Mouse (Mus musculus): ENCODE data around the gene Shpk.

Shpk gene

DNA sequence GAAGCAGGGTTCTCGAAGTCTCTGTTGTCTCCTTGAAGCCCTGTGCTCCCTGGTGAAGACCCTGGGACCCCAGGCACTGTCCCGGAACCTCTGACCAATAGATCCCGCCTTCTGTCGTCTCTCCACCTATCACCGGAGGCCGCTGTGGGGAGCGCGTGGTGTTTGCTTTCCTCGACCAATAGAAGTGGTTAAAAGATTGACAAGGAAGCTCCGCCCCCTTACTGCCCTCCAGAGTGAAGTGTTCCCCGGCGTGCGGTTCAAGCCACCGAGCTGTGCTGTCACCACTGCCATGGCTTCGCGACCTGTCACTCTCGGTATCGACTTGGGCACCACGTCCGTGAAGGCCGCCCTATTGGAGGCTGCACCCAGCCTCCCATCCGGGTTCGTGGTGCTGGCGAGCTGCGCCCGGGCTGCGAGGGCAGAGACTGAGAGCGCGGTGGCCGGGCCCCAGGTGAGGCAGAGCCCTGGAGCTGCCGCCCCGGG, at the start of gene Shpk:
Gene Shpk (plus strand): TSS at position 231 of the 483 bp plus-strand sequence.
- ATAC-seq (ENCODE audit: low TSS enrichment): peak; percentile 98

DNA sequence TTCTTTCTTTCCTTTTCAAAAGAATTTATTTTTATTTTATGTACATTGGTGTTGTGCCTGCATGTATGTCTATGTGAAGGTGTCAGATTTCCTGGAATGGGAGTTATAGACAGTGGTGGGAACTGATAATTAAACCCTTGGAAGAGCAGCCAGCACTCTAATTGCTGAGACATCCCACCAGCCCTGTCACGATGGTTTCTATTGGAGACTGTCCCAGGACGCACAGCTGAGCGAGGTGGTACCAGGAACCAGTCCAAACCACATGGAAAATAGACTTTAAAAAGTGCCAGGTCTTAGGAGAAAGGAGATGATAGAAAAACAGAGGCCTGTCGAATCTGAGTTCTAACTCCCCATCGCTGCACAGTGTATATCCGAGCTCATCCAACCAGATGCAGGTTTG, 44.2 kb upstream of the Shpk start:
- ATAC-seq (ENCODE audit: low TSS enrichment): peak; percentile 55; the same call in 1 of the 2 replicates

DNA sequence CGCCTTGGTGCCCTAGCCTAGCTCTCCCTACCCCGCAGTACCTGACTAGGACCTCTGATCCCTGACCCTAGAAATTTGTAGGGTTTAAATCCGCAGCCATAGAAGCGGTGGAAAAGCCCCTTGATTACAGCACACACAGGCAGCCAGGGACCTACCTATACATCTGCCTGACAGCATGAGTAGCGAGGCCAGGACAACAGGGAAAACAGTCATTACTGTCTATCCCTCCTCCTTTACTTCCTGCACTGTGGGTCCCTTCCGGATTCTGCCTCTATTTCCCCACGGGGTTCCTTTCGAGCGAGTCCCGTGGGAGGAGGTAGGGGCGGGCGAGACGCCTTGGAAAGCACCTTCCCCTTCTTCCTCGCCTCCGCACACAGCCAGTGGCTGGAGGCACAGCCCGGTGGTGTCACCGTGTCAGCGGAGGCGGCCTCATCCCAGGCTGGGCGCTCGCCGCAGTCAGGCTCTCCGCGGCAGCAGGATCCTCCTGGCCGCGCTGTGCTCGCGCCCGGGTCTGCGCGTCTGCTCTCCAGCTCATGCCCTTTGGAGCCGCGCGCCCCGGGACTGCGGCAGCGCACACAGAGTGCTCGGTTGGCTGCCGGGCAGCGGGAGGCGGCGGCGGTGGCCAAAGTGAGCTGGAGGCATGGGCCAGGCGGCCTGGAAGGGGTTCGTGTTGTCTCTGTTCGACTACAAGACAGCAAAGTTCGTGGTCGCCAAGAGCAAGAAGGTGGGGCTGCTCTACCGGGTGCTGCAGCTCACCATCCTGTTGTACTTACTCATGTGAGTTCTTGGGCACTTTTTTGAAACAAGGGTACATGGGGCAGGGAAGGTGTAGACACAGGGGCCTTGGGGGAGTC, 39.1 kb upstream of the Shpk start, which contains the start of gene P2rx5:
Gene P2rx5 (plus strand): TSS at position 465 of the 854 bp plus-strand sequence.
- peak; percentile 77 for ATAC-seq (ENCODE audit: low TSS enrichment)

DNA sequence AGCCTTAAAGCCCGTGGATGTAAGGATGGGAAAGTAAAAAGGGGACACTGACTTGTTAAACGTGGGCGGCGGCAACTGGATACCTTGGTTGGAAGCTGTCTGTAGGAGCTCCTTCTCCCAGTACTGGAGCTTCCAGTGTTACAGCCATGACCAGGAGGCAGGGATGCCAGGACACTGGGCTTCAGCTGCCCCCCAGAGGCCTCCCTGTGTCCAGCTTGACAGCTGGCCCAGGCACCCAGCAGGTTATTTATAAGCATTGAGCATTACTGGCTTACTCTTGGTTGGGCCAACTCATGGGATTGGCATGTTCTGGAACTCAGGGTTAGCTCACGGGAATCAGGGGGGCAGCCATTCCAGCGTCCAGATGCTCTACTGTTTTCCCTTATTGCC, 38.5 kb upstream of the Shpk start:
- no peak for ATAC-seq (ENCODE audit: low TSS enrichment)

DNA sequence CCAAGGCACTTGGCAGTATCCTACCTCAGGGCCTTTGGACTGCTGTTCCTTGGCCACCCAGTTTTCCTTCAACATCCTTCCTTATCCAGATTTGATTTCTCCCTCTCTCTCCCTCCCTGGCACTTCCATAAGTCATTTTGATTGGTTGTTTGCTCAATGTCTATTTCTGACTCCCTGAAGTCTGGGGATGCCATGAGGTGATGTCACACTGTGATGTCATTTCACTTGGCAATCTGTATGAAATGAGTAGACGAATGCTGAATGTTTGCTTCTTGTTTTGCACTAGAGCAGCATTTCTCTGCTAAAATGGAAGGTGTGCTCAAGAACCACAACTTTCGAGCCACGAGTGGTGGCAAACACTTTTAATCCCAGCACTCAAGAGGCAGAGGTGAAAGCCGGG, 37.6 kb upstream of the Shpk start:
- ATAC-seq (ENCODE audit: low TSS enrichment): no peak

DNA sequence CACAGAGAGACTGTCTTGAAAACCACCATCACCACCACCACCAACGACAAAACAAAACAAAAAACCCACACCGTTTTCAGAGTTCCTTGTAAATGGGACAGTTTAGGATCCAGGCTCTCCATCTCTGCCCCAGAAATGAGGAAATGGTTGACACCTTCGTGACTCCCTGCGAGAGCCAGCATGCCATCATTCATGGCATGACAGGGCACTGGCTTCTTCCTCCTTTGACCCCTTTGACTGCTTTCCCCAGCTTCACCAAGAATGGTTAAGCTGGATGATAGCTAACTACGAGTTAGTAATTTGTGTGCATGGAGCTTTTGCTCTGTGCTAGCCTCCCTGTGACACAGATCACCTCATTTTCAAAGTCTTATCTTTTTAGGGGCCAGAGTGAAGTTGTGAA, 37.0 kb upstream of the Shpk start:
- no peak for ATAC-seq (ENCODE audit: low TSS enrichment)

DNA sequence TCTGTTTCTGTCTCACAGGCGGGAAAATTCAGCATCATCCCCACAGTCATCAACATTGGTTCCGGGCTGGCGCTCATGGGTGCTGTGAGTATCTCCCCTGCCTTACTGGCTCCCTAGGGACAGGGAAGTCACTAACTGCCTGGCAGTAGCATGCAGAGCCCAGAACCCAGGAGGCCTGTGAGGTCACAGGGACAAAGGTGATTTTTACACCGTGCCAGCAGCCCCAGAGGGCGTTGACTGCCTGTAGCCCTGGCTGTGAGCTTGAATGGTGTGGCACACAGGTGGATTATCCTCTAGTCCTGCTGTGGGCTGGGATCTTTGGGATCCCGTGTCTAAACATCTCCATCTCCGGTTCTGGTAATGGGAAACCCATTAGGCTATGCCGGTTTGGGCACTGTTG, 31.2 kb upstream of the Shpk start:
- ATAC-seq (ENCODE audit: low TSS enrichment): no peak

DNA sequence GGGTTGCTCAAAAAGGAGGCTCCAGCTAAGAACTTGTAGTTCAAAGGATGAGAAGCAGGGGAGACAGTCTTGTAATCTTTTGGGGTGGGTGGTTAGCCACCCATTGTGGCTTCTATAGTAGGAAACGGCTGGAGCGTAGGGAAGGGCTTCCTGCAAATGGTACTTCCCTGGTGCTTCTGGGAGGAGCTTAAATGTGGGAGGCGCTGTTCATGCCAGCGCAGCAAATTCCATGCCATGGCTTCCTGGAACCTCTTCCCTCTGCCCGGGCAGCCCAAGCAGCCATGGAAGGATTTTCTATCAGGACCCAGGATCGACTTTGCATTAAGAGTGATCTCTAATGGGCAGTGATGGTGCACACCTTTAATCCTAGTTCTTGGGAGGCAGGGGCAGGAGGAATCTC, 30.7 kb upstream of the Shpk start:
- ATAC-seq (ENCODE audit: low TSS enrichment): no peak

DNA sequence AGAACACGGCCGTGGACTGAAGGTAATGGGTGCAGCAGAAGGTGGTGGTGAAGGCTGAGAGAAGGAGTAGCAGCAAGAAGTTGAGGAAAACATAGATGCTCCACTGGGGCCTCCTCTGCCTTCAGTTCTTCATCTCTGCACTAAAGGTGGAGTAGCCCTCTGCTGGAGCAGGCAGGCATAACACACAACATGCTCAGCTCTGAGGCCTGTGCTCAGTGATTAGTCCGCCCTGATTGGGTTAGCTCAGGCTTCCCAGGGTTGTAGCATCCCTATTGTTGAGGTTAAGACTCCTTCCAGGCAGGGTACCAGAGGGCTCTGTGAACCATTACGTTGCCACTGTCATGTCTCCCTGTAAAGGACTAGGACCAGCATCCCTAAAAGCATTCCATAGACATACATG, 30.0 kb upstream of the Shpk start:
- peak; percentile 95 for ATAC-seq (ENCODE audit: low TSS enrichment)

DNA sequence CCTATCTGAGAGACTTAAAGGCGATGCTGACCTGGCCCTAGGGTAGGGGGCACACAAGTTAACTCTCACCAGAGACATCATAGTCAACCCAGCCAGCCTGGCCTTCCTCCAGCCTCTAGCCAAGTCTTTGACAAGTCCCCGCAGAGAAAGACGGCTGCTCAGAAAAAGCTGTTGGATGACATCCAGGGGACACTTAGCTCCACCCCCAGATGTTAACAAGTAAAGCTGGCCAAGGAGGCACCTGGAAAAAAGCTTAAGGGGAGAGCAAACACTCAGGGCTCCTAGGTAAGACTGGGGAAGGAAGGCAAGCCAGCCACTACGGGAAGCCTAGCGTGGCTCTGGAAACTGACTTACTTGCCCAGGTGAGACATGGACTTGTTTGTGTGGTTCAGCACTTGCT, 27.1 kb upstream of the Shpk start:
- no peak for ATAC-seq (ENCODE audit: low TSS enrichment)

DNA sequence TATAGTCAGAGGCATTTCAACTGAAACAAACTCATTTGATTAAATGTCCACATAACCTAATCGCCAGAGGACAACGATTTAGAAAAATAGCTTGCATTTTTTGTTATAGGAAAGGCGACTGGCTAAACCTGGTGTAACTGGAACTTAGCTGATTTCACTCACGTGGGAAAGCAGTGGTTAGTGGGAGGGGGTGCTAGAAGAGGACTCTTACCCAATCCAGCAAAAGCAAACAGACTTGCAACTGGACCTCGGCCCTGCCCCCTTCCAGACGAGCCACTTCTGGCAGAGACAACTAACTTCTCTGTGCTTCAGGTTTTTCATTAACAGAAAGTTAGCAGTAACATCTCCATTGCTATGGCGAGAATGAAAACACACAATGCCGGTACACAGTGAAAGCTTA, 23.6 kb upstream of the Shpk start:
- no peak for ATAC-seq (ENCODE audit: low TSS enrichment)

DNA sequence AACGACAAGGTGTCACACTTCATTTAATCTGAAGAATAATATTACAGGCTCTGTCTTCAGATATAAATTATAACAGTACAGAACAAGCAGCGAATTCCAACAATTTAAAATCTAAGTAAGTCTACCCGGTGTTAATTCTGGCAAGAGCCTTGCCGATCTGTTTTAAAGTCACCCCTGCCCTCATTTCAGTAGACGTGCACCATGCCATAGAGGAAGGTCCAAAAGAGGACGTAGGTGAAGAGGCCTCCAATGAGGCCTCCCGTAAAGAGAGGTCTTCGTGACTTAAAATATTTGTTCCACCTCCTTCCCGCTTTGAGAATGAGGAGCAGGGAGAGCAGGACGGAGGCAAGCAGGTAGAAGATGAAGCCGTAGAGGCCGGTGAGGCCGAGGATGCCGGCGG, 23.1 kb upstream of the Shpk start:
- 0 out of 2 replicates have a peak, but pooled peaks have one; percentile 3 for ATAC-seq (ENCODE audit: low TSS enrichment)

DNA sequence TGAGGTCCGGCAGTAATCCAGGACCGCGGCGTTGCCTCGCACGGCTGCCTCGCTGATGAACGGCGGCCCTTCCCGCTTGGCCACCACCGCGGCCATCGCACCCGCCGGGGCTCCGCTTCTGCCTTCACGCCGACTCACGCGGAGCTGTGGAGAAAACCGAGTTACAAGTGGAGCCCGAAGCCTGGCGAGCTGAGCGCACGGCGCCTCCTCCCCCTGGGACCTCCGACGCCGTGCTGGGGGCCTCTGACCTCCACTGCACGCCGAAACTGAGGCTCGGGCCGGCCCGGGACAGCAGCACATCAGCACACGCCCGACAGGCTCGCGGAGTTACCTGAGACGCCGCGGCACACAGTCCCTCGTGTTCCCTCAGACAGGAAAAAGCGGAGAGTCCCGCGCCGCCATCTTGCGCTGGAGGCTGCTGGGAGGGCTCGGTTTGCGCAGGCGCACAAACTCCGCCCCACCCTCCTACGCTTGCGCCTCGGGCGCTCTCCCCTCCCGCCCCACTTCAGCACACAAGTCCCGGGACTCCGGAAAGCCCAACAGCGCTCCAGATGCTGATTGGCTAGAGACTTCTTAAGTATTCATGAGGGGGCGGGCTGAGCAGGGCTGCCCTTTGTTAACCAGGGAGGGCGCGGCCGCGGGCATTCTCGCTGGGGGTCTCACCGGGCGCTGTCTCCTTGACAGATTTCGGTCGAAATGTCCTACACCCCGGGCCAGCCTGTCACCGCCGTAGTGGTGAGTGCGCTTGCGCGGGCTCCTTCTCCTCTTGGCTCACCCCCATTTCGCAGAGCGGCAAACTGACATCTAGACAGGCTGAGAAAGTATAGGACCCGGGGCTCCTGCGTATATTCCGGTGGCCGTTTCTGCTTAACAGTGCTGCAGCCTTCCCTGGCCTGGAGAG, 22.4 kb upstream of the Shpk start, which contains the start of the genes Emc6 and Tax1bp3:
Gene Emc6 (minus strand): TSS at position 430 of the 901 bp plus-strand sequence.
Gene Tax1bp3 (plus strand): TSS at position 476 of the 901 bp plus-strand sequence.
- peak; percentile 96 for ATAC-seq (ENCODE audit: low TSS enrichment)

DNA sequence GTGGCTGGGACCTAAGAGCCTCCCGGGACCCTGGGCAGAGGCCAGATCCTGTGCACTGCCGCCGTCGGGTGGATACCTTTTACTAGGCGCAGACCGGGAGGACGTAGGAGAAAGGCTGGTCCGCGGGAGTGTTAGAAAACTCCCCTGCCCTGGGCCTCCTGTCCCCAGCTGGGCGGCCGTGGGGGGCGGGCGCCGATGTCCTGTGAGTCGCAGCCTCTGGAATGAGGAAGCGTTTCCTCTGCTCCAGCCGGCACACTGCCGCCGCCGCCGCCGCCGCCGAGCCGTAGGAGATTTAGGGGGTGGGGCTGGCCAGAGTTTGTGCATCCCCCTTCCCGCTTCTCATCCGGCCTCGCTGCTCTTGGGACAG, 21.8 kb upstream of the Shpk start:
- ATAC-seq (ENCODE audit: low TSS enrichment): peak; percentile 33

DNA sequence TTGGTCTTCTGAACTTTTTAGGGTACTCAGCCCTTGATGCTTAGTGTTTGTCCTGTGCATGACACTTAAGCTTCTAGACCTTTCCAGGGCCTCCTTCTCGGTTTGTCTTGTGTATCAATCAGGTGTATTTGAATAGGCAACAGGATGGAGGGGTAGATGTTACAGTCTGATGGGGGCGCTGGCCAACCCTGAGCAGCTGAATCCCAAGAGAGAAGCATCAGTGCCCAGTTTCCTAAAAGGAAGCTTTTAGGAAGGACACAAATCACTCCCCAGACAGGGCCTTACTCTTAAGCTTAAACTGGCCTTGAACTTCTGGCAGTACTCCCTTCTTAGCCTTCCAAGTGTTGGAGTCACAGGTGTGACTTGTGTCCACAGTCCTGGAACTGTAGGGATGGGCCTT, 21.4 kb upstream of the Shpk start:
- no peak for ATAC-seq (ENCODE audit: low TSS enrichment)

DNA sequence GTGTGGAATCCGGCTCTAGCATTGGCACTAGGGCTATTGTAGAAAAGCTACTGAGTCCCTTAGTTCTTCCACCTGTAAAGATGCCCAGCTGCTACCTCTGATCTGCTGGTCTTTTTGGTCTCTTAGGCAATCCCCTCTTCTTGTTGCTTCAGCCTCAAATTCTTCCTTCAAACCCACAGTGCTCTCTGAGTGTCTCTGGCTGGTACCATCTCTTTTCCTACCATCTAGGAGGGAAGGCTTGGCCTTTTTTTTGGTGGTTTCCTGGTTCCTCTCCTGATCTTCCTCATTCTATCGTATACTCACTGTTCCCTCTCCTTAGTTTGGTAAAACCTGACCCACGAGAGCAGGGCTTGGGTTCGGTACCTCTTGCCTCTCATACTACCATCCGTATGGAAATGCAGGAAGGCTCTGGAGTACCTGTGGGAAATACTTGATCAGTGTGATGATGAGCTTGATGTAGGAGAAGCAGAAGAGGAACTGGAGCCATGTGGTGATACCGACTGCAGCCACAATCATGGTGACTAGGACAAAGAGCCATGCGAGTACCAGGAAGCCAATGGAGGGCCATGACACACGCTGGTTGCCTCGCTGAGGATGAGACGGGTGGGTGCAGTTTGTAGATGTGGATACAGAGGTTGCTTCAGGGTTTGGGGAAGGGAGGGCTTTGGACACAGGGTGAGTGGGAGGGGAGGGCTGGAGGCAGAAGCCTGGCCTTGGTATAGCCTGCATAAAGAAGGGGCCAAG, 13.2 kb upstream of the Shpk start:
- no peak for ATAC-seq (ENCODE audit: low TSS enrichment)

DNA sequence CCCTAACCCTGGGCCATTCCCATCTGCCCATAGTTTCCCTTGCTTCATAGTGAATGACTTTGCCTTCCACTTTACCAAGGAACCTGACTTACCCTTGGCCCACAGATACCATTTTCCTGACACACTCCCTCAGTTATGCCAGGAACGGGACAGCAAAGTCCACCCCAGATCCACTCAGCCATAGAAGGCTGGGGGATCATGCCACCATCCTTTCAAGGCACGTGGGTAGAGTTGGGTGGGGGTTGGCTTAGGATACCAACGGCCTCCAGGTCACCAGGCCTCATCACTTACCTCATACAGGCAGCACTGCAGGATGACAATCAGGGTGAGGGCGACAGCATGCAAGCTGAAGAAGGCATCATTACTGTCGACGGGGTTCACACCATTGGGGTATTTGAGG, 12.0 kb upstream of the Shpk start:
- ATAC-seq (ENCODE audit: low TSS enrichment): no peak

DNA sequence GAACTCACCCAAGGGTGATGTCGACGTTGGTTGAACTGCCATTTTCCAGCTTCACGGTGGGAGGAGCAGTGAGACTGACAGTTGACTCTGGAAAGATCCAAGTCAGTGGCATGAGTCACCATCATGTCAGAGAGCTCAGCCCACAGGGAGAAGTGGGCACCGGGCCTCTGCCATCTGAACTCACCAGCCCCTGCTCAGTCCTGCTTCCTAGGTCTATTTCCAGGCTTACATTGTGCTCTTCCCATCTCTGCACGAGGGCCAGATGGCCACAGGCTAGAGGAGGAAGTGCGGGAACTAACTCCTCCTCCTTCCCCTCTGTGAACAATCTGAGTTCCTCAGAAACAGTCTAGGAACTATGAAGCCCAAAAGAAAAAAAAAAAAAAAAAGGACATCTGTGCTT, 6.2 kb upstream of the Shpk start:
- peak; percentile 62 for ATAC-seq (ENCODE audit: low TSS enrichment)

DNA sequence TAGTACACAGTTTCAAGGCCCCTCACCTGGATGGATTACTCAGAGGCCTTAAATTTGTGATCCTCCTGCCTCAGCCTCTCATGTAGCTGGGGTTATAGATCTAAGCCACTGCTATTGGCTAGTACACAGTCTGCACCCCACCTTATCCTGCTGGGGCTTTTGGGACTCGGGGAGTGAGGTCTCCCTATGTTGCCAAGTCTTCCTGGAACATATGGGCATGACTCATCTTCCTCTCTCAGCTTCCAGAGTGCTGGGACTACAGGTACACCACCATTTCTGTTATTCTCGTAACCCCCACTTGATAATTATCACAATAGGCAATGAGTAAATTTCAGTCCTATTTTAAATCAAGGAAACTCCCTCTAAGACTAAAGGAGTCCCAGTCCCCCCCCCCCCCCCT, 4.8 kb upstream of the Shpk start:
- no peak for ATAC-seq (ENCODE audit: low TSS enrichment)

DNA sequence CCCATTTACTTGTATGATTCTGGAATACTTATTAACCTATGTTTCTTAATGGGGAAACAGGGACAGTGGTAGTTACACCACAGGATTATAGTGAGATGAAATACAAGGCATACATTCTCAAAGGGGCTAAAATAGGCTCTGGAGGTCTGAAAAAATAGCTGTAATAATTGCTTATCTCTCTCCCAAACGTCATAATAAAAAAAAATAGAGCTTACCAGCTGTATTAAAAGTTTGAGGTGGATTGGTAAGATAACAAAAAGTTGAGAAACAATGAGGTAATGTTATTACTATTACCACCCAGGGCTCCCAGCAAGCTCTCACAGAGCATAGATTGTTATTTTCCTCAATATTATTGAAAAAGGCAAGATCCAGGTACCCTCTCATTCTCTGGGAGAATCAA, 1.1 kb upstream of the Shpk start:
- ATAC-seq (ENCODE audit: low TSS enrichment): no peak

DNA sequence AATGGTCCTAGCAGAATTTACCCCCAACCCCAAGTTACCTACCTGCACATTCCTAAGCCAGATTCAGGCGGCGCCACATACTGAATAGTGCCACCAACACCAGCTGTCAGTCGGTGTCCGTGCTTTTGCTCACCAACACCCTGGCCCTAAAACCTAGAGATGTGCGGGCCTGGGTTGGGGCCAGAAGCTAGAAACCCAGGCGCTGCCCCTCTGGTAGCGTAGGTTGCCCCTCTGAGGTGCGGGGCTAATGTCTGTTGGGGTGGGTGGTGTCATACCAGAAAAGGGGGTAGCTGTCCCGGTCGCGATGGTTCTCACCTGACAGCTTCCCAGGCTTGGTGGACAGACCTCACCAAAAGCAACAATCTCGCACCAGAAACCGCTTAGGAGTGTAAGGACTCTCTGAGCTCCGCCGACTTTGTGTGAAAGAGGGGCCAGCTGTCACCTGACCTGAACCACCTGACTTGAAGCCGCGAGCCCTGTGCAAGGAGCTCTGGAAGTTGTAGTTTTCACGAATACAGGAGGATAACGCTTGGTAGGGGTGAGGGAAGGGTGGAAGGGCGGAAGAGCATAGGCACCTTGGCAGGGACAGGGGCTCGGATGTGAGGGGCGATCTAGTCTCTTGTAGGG, 544 bp upstream of the Shpk start, which contains the start of gene Ctns:
Gene Ctns (minus strand): TSS at position 440 of the 627 bp plus-strand sequence.
- ATAC-seq (ENCODE audit: low TSS enrichment): peak; percentile 95

Data from frontal cortex, adult (tissue).